Mouse (Mus musculus): Measurements from ENCODE around the gene Ahdc1. TPM values are rescaled to one million over a fixed set of nuclear protein-coding genes. Genes with fewer than 3 reads are reported as not detected.

The Ahdc1 gene
- polyA plus RNA-seq, 1 experiment from 2014 or later: 2.4 TPM

DNA sequence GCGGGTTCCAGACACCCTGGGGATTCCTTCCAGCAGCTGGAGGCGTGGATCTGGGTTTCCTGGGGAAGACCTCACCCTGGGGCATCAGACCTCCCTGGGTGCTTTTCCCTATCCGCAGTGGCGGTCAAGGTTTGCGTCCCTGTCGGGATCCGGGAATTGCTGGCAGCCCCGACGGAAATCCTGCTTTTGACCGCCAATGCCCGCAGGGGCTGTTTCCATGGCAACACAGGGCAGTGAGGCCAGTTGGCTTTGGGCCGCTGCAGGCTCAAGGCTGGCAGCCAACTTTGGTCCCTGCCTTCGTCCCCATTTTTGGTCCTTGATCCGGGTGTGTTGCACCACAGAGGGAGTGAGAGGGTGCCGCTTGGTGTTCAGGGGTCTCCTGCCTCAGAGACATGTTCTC is 36.2 kb upstream of the Ahdc1 start:
- no peaks in the 10 kb centered on the region for H3K9me3 ChIP-seq (ENCODE audit: control insufficient read depth)
- no peaks in the 10 kb centered on the region for H3K27me3 ChIP-seq (replicated peaks; ENCODE audit: control insufficient read depth, insufficient read depth, low read length)
- 13% methylated on average over 15 of the region's 15 CpGs for WGBS
- no peak for ATAC-seq
- H3K36me3 ChIP-seq (ENCODE audit: control insufficient read depth, insufficient read depth): no peaks in the 10 kb centered on the region
- H3K4me1 ChIP-seq (replicated peaks; ENCODE audit: control insufficient read depth, insufficient read depth, low read length): 0 out of 2 replicates have a peak, but pooled peaks cover 2% of the 10 kb centered on the region
- H3K4me2 ChIP-seq (replicated peaks; ENCODE audit: low read depth): peak overlapping the region; percentile 71
- peak overlapping the region; percentile 36 for H3K4me3 ChIP-seq (ENCODE audit: low read depth, low read length)
- no peak for TF ChIP-seq CTCF (IDR thresholded peaks at IDR 0.05; ENCODE audit: low read depth)
- no peak overlapping the region for H3K27ac ChIP-seq (ENCODE audit: low read depth, low read length)
- H3K9ac ChIP-seq (ENCODE audit: low read depth, low read length): no peak overlapping the region

DNA sequence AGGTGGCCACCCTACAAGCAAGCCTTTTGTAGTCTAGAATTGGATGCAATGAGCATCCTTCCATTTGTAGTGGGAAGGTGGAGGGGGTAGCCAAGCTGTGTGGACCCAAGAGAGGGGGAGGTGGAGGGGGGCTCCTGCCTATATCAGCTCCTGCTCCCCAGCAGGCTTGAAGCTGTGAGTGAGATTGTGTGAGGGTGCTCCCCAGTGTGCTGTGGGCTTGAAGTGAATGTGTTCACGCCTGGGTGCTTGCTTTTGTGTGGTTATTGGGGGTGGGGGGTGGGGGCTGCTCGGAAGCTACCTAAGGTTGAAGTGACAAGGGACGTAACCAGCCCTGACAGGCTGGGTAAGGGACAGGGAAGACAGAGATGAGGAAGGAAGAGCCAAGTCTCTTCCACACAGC is 35.3 kb upstream of the Ahdc1 start:
- Histone ChIP-seq H3K27me3 (replicated peaks; ENCODE audit: control insufficient read depth, insufficient read depth, low read length) (no peaks in the 10 kb centered on the region), H3K27ac (ENCODE audit: low read depth, low read length) (no peak overlapping the region), H3K4me2 (replicated peaks; ENCODE audit: low read depth) (no peak overlapping the region), H3K36me3 (ENCODE audit: control insufficient read depth, insufficient read depth) (no peaks in the 10 kb centered on the region), H3K4me3 (ENCODE audit: low read depth, low read length) (no peak overlapping the region), H3K4me1 (replicated peaks; ENCODE audit: control insufficient read depth, insufficient read depth, low read length) (0 out of 2 replicates have a peak, but pooled peaks cover 2% of the 10 kb centered on the region), H3K9me3 (ENCODE audit: control insufficient read depth) (no peaks in the 10 kb centered on the region), H3K9ac (ENCODE audit: low read depth, low read length) (no peak overlapping the region)
- ATAC-seq: no peak
- WGBS: 74% methylated on average over 3 of the region's 3 CpGs
- TF ChIP-seq CTCF (IDR thresholded peaks at IDR 0.05; ENCODE audit: low read depth): no peak

DNA sequence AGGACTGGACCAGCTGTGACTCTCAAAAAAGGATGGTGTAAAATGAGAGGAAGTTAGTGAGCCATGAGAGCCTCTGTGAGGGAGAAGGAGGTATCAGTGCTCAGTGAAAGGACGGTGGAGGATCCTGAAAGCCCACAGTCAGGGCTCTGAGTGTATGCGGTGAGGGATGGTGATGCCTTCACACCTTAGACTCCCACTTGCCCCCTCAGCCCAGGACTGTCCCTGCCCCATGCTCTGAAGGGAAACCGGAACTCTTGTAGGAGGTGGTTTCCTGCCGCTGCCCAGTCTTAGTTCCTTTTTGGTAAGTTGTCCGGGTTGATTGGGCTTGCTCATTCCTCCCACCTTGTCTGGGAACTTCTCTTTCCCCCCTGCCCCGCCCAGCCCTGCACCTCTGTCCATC is 34.3 kb upstream of the Ahdc1 start:
- H3K4me2 ChIP-seq (replicated peaks; ENCODE audit: low read depth): no peak overlapping the region
- H3K4me1 ChIP-seq (replicated peaks; ENCODE audit: control insufficient read depth, insufficient read depth, low read length): 0 out of 2 replicates have a peak, but pooled peaks cover 2% of the 10 kb centered on the region
- no peaks in the 10 kb centered on the region for H3K9me3 ChIP-seq (ENCODE audit: control insufficient read depth)
- TF ChIP-seq CTCF (IDR thresholded peaks at IDR 0.05; ENCODE audit: low read depth): no peak
- H3K27ac ChIP-seq (ENCODE audit: low read depth, low read length): no peak overlapping the region
- H3K4me3 ChIP-seq (ENCODE audit: low read depth, low read length): no peak overlapping the region
- no peak for ATAC-seq
- H3K27me3 ChIP-seq (replicated peaks; ENCODE audit: control insufficient read depth, insufficient read depth, low read length): no peaks in the 10 kb centered on the region
- H3K9ac ChIP-seq (ENCODE audit: low read depth, low read length): no peak overlapping the region
- WGBS: 58% methylated on average over 6 of the region's 6 CpGs
- no peaks in the 10 kb centered on the region for H3K36me3 ChIP-seq (ENCODE audit: control insufficient read depth, insufficient read depth)

DNA sequence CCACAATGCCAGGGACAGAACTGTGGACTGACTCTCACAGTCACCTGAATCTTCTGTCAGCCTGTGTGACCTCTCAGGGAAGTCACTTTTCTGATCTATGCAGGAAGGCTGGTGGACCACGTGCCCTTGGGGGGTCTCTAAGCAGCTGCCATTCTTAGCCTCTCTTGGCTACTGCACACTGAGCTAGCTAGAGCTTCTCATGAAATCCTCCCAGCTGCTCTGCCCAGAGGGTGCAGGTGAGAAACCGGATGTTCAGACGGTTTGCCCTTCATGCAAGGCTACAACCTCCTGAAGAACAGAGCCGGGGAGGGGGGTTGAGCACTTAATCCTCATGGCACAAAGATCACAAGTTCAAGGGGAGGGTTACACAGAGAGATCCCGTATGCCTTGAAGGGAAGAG is 33.5 kb upstream of the Ahdc1 start:
- 44% methylated on average over 5 of the region's 5 CpGs for WGBS
- TF ChIP-seq CTCF (IDR thresholded peaks at IDR 0.05; ENCODE audit: low read depth): no peak

DNA sequence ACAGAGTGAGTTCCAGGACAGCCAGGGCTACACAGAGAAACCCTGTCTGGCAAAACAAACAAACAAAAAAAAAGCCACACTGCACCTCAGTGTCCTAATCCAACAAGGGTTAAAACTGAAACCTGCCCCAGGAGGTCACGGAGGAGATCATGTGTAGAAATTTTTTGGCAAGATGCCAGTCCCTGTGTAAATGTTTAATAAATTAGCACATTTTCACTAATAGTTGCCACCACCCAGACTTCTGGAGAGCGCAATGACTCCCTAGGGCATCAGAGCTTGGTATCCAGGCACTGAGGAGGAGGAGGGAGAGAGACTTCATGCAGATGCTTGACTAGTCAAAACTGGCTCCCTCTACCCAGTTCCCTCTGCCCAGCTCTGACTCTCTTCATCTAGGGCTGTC is 31.9 kb upstream of the Ahdc1 start:
- Histone ChIP-seq H3K4me3 (ENCODE audit: low read depth, low read length) (no peak overlapping the region), H3K9me3 (ENCODE audit: control insufficient read depth) (no peaks in the 10 kb centered on the region), H3K27me3 (replicated peaks; ENCODE audit: control insufficient read depth, insufficient read depth, low read length) (no peaks in the 10 kb centered on the region), H3K4me2 (replicated peaks; ENCODE audit: low read depth) (no peak overlapping the region), H3K27ac (ENCODE audit: low read depth, low read length) (no peak overlapping the region), H3K36me3 (ENCODE audit: control insufficient read depth, insufficient read depth) (no peaks in the 10 kb centered on the region), H3K4me1 (replicated peaks; ENCODE audit: control insufficient read depth, insufficient read depth, low read length) (0 out of 2 replicates have a peak, but pooled peaks cover 2% of the 10 kb centered on the region), H3K9ac (ENCODE audit: low read depth, low read length) (no peak overlapping the region)
- no peak for ATAC-seq
- TF ChIP-seq CTCF (IDR thresholded peaks at IDR 0.05; ENCODE audit: low read depth): no peak
- WGBS: 24% methylated on average over 2 of the region's 2 CpGs

More for the DNA sequence above, 33.5 kb upstream of the Ahdc1 start:
- H3K4me1 ChIP-seq (replicated peaks; ENCODE audit: control insufficient read depth, insufficient read depth, low read length): 0 out of 2 replicates have a peak, but pooled peaks cover 2% of the 10 kb centered on the region
- no peak overlapping the region for H3K9ac ChIP-seq (ENCODE audit: low read depth, low read length)
- no peak for ATAC-seq
- H3K36me3 ChIP-seq (ENCODE audit: control insufficient read depth, insufficient read depth): no peaks in the 10 kb centered on the region
- H3K27ac ChIP-seq (ENCODE audit: low read depth, low read length): no peak overlapping the region
- H3K27me3 ChIP-seq (replicated peaks; ENCODE audit: control insufficient read depth, insufficient read depth, low read length): no peaks in the 10 kb centered on the region
- H3K4me3 ChIP-seq (ENCODE audit: low read depth, low read length): no peak overlapping the region
- H3K9me3 ChIP-seq (ENCODE audit: control insufficient read depth): no peaks in the 10 kb centered on the region
- H3K4me2 ChIP-seq (replicated peaks; ENCODE audit: low read depth): no peak overlapping the region

DNA sequence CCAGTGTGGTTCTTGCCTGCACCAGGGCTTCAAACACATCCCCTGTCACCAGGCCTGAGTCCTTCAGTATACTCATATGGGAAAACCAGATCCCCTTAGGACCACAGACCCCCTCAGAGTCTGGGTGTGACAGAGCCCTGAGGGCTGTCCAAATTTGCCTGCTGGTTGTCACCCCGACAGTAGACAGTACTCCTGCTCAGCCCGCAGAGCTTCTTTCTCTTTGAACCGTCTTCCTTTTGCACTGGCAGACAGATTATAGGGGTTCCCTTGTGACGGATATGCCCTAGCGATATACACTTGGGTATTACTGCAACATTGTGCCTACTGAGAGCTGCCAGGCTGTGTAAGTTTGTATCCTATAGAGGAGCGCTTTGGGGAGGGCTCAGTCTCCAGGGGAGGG is 29.4 kb upstream of the Ahdc1 start:
- Histone ChIP-seq H3K4me3 (ENCODE audit: low read depth, low read length) (no peak overlapping the region), H3K4me1 (replicated peaks; ENCODE audit: control insufficient read depth, insufficient read depth, low read length) (no peaks in the 10 kb centered on the region), H3K9me3 (ENCODE audit: control insufficient read depth) (no peaks in the 10 kb centered on the region), H3K4me2 (replicated peaks; ENCODE audit: low read depth) (no peak overlapping the region), H3K27me3 (replicated peaks; ENCODE audit: control insufficient read depth, insufficient read depth, low read length) (no peaks in the 10 kb centered on the region), H3K9ac (ENCODE audit: low read depth, low read length) (no peak overlapping the region), H3K27ac (ENCODE audit: low read depth, low read length) (no peak overlapping the region), H3K36me3 (ENCODE audit: control insufficient read depth, insufficient read depth) (no peaks in the 10 kb centered on the region; the same call in 1 of the 2 replicates)
- ATAC-seq: no peak
- WGBS: 77% methylated on average over 6 of the region's 6 CpGs
- no peak for TF ChIP-seq CTCF (IDR thresholded peaks at IDR 0.05; ENCODE audit: low read depth)

DNA sequence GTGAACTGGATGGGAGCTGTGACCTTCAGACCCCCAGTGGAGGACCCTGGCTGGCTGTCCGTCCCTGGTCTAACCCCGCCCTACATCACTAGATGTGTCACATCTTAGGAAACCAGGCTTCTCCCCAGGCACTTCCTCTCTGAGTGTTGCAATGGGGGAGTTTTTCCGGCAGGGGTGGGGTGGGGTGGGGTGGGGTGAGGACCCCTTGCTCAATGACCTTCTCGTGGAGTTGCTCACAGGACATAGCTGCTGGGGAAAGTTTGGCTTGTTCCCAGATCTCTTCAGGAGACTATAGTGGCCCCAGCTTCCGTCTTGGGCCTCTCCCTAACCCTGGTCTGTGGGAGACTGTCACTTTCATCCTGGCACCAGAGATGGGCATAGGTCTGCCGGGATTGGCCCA is 28.1 kb upstream of the Ahdc1 start:
- H3K27me3 ChIP-seq (replicated peaks; ENCODE audit: control insufficient read depth, insufficient read depth, low read length): no peaks in the 10 kb centered on the region
- no peak overlapping the region for H3K9ac ChIP-seq (ENCODE audit: low read depth, low read length)
- ATAC-seq: no peak
- TF ChIP-seq CTCF (IDR thresholded peaks at IDR 0.05; ENCODE audit: low read depth): no peak
- WGBS: 56% methylated on average over 6 of the region's 6 CpGs
- H3K27ac ChIP-seq (ENCODE audit: low read depth, low read length): no peak overlapping the region
- H3K4me2 ChIP-seq (replicated peaks; ENCODE audit: low read depth): no peak overlapping the region
- no peaks in the 10 kb centered on the region for H3K9me3 ChIP-seq (ENCODE audit: control insufficient read depth)
- no peaks in the 10 kb centered on the region; the same call in 1 of the 2 replicates for H3K36me3 ChIP-seq (ENCODE audit: control insufficient read depth, insufficient read depth)
- H3K4me1 ChIP-seq (replicated peaks; ENCODE audit: control insufficient read depth, insufficient read depth, low read length): no peaks in the 10 kb centered on the region
- H3K4me3 ChIP-seq (ENCODE audit: low read depth, low read length): no peak overlapping the region

Data from intestine, postnatal 0 days (tissue).